Mouse (Mus musculus): ENCODE results near the gene Syt8. TPM values are rescaled to one million over a fixed set of nuclear protein-coding genes. Genes with fewer than 3 reads are reported as not detected.

Syt8 gene
- polyA plus RNA-seq, 1 experiment: 0.07 TPM

DNA sequence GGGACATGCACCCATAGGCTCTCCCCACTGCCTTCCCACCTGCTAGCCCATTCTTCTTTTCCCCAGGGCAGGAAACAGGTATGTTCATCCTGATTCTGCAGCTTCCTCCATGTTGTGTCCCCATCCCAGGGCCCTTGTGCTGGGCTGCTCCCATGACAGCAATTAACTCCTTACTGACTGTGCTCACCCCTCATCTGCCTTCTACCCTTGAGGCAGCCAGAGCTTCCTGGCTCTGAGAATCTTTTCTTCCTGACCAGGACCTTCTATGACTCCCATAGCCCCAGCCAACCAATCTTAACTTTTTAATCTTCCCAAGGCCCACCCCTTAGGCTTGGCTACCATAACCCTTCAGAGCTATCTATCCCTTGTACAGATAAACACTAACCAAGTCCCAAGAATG, 44.7 kb downstream of the Syt8 start:
- TF ChIP-seq MYOG (IDR thresholded peaks at IDR 0.05; ENCODE audit: control insufficient read depth, extremely low read depth, insufficient read length) (no peak), MYOD1 (IDR thresholded peaks at IDR 0.05; ENCODE audit: control insufficient read depth, insufficient read length, low read depth) (no peak), CTCF (IDR thresholded peaks at IDR 0.05; ENCODE audit: control insufficient read depth, insufficient read depth, insufficient read length) (no peak)
- Histone ChIP-seq H3K36me3 (ENCODE audit: control insufficient read depth, insufficient read depth) (peaks cover 15% of the 10 kb centered on the region), H3K79me3 (ENCODE audit: low read depth) (peaks cover 15% of the 10 kb centered on the region), H3K79me2 (ENCODE audit: control insufficient read depth, insufficient read depth) (peaks cover 39% of the 10 kb centered on the region), H3K27me3 (ENCODE audit: control insufficient read depth, insufficient read depth, insufficient read length) (no peaks in the 10 kb centered on the region), H3ac (ENCODE audit: control insufficient read depth, insufficient read length, low read depth) (no peak overlapping the region), H3K4me3 (ENCODE audit: insufficient read depth, poor library complexity, severe bottlenecking) (no peak overlapping the region)

DNA sequence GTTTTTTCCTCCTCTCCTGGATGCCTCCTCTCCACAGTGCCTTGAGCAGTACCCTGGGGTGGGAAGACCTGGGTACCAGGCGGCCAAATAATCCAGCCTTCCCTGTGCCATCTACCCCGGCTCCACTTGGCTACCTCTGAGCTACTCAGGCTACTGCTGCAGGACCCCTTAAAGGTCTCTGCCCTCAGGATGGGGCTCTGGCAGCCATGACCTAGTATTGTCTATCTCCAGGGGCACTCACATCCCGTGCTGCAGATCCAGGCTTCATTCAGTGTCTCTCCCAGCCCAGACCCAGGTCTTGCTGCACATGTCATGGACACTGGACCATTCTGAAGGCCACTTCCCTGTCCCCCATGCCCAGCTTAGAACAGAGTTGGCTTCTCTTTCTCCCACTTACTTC, 45.2 kb downstream of the Syt8 start:
- Histone ChIP-seq H3ac (ENCODE audit: control insufficient read depth, insufficient read length, low read depth) (no peak overlapping the region), H3K36me3 (ENCODE audit: control insufficient read depth, insufficient read depth) (peaks cover 21% of the 10 kb centered on the region), H3K27me3 (ENCODE audit: control insufficient read depth, insufficient read depth, insufficient read length) (no peaks in the 10 kb centered on the region), H3K4me3 (ENCODE audit: insufficient read depth, poor library complexity, severe bottlenecking) (no peak overlapping the region), H3K79me2 (ENCODE audit: control insufficient read depth, insufficient read depth) (peaks cover 34% of the 10 kb centered on the region), H3K79me3 (ENCODE audit: low read depth) (peaks cover 15% of the 10 kb centered on the region)
- TF ChIP-seq CEBPB (IDR thresholded peaks at IDR 0.05; ENCODE audit: low read depth) (no peak), CTCF (IDR thresholded peaks at IDR 0.05; ENCODE audit: control insufficient read depth, insufficient read depth, insufficient read length) (no peak), MYOD1 (IDR thresholded peaks at IDR 0.05; ENCODE audit: control insufficient read depth, insufficient read length, low read depth) (no peak), MYOG (IDR thresholded peaks at IDR 0.05; ENCODE audit: control insufficient read depth, extremely low read depth, insufficient read length) (no peak), USF1 (IDR thresholded peaks at IDR 0.05; ENCODE audit: low read depth) (no peak), FOSL1 (IDR thresholded peaks at IDR 0.05; ENCODE audit: insufficient read depth, low read length, poor library complexity, severe bottlenecking) (no peak), MAX (IDR thresholded peaks at IDR 0.05) (no peak)

DNA sequence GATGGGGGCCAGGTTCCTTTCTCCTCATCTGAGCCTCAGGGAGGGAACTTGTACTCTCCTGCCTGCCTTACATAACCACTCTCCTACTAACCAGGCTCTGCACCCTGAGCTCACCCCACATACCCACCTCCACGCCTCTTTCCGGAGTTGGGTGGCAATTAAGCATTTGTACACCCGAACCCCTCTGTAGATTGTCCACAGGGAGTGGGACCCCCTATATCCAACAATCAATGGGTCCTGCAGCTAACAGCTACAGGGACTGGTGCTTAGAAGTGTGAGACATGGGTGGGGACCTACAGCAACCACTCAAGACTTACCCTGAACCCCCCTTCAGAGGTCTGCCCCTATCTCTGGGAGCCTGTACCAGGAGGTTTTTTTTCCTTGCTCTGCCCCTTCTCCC, 46.0 kb downstream of the Syt8 start:
- Histone ChIP-seq H3K79me3 (ENCODE audit: low read depth) (peaks cover 14% of the 10 kb centered on the region), H3K36me3 (ENCODE audit: control insufficient read depth, insufficient read depth) (peaks cover 27% of the 10 kb centered on the region)
- TF ChIP-seq MYOD1 (IDR thresholded peaks at IDR 0.05; ENCODE audit: control insufficient read depth, insufficient read length, low read depth): no peak
- no peak for TF ChIP-seq CTCF (IDR thresholded peaks at IDR 0.05; ENCODE audit: control insufficient read depth, insufficient read depth, insufficient read length)
- TF ChIP-seq CEBPB (IDR thresholded peaks at IDR 0.05; ENCODE audit: low read depth): no peak
- no peak for TF ChIP-seq USF1 (IDR thresholded peaks at IDR 0.05; ENCODE audit: low read depth)
- no peak for TF ChIP-seq FOSL1 (IDR thresholded peaks at IDR 0.05; ENCODE audit: insufficient read depth, low read length, poor library complexity, severe bottlenecking)
- no peak for TF ChIP-seq MAX (IDR thresholded peaks at IDR 0.05)
- no peak for TF ChIP-seq MYOG (IDR thresholded peaks at IDR 0.05; ENCODE audit: control insufficient read depth, extremely low read depth, insufficient read length)

DNA sequence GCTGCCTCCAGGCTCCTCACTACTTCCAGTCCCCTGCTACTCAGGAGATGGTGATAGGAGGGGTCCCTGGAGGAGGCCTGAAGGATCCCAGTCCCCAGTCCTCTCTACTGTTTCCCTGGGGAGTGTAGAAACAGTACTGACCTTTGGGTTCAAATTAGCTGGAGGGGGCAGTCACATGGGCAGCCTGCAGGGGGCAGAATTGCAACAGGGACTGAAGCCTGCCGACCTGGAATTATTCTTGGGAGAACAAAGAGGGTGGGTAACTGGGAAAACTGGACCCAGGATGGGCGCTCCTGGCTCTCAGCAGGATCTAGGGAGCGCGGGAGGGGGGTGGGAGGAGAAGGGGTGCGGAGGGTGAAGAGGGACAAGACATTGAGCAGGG, 46.5 kb downstream of the Syt8 start:
- Histone ChIP-seq H3K36me3 (ENCODE audit: control insufficient read depth, insufficient read depth) (peaks cover 27% of the 10 kb centered on the region), H3ac (ENCODE audit: control insufficient read depth, insufficient read length, low read depth) (no peak overlapping the region), H3K4me3 (ENCODE audit: insufficient read depth, poor library complexity, severe bottlenecking) (no peak overlapping the region), H3K27me3 (ENCODE audit: control insufficient read depth, insufficient read depth, insufficient read length) (no peaks in the 10 kb centered on the region), H3K79me3 (ENCODE audit: low read depth) (peaks cover 13% of the 10 kb centered on the region), H3K79me2 (ENCODE audit: control insufficient read depth, insufficient read depth) (peaks cover 21% of the 10 kb centered on the region)
- TF ChIP-seq FOSL1 (IDR thresholded peaks at IDR 0.05; ENCODE audit: insufficient read depth, low read length, poor library complexity, severe bottlenecking) (no peak), USF1 (IDR thresholded peaks at IDR 0.05; ENCODE audit: low read depth) (no peak), MYOD1 (IDR thresholded peaks at IDR 0.05; ENCODE audit: control insufficient read depth, insufficient read length, low read depth) (no peak), CTCF (IDR thresholded peaks at IDR 0.05; ENCODE audit: control insufficient read depth, insufficient read depth, insufficient read length) (peak; percentile 37)

More for the DNA sequence above, 46.0 kb downstream of the Syt8 start:
- no peak overlapping the region for H3K4me3 ChIP-seq (ENCODE audit: insufficient read depth, poor library complexity, severe bottlenecking)
- peaks cover 26% of the 10 kb centered on the region for H3K79me2 ChIP-seq (ENCODE audit: control insufficient read depth, insufficient read depth)
- no peak overlapping the region for H3ac ChIP-seq (ENCODE audit: control insufficient read depth, insufficient read length, low read depth)
- H3K27me3 ChIP-seq (ENCODE audit: control insufficient read depth, insufficient read depth, insufficient read length): no peaks in the 10 kb centered on the region

DNA sequence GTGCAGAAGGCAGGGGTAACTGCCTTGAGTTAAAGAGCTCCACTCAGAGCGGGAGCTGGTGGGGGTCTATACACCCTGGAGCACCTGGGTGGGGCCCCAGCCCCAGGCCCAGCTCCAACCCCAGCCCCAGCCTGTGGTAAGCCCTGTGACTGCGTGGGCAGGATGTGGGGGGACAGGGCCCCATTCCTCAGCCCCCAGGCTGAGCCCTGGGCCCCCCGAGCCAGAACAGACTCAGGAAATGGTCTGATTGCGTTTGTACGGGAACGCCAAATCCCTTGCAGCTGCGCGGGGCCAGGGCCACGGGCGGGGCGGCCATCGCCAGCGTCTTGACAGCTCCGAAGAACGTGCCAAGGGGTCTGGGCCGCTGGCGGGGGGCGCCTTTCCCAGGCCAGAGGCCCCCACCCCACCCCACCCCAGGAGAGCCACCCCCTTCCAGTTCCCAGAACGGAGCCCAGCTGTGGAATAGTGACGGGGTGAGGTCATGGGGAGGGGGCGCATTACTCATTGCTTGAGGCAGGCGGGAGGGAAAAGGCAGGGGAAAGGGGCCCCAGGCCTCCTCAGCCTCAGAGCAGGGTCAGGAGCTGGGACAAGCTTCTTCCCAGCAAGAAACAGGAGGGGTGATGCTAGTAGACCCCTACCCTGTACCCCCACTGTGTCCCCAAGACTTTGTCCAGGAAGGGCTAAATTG, 47.1 kb downstream of the Syt8 start:
- Histone ChIP-seq H3K27me3 (ENCODE audit: control insufficient read depth, insufficient read depth, insufficient read length) (no peaks in the 10 kb centered on the region), H3K4me3 (ENCODE audit: insufficient read depth, poor library complexity, severe bottlenecking) (no peak overlapping the region), H3K79me3 (ENCODE audit: low read depth) (peaks cover 8% of the 10 kb centered on the region), H3K79me2 (ENCODE audit: control insufficient read depth, insufficient read depth) (peaks cover 15% of the 10 kb centered on the region), H3K36me3 (ENCODE audit: control insufficient read depth, insufficient read depth) (peaks cover 30% of the 10 kb centered on the region), H3ac (ENCODE audit: control insufficient read depth, insufficient read length, low read depth) (no peak overlapping the region)
- no peak for TF ChIP-seq CTCF (IDR thresholded peaks at IDR 0.05; ENCODE audit: control insufficient read depth, insufficient read depth, insufficient read length)

DNA sequence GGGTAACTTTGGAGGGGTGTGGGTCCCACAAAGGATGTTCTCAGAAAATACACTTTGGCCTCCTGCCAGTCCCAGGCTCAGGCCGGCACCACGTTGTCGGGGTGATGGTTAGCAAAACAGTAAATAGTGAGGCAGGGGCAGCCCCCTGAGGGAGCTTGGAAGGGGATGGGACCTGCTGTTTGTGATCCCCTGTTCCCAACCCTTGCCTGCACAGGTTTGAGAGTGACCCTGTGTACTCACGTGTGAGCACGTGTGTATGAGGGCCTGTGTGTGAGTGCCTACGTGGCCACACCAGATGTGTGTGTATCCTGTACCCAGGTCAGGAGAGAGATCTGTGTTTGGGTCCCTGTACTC, 47.6 kb downstream of the Syt8 start:
- H3K36me3 ChIP-seq (ENCODE audit: control insufficient read depth, insufficient read depth): peaks cover 35% of the 10 kb centered on the region
- no peaks in the 10 kb centered on the region for H3K27me3 ChIP-seq (ENCODE audit: control insufficient read depth, insufficient read depth, insufficient read length)
- H3ac ChIP-seq (ENCODE audit: control insufficient read depth, insufficient read length, low read depth): no peak overlapping the region
- no peak overlapping the region for H3K4me3 ChIP-seq (ENCODE audit: insufficient read depth, poor library complexity, severe bottlenecking)
- H3K79me2 ChIP-seq (ENCODE audit: control insufficient read depth, insufficient read depth): peaks cover 10% of the 10 kb centered on the region
- TF ChIP-seq CTCF (IDR thresholded peaks at IDR 0.05; ENCODE audit: control insufficient read depth, insufficient read depth, insufficient read length) (no peak), MYOD1 (IDR thresholded peaks at IDR 0.05; ENCODE audit: control insufficient read depth, insufficient read length, low read depth) (no peak), FOSL1 (IDR thresholded peaks at IDR 0.05; ENCODE audit: insufficient read depth, low read length, poor library complexity, severe bottlenecking) (no peak), MYOG (IDR thresholded peaks at IDR 0.05; ENCODE audit: control insufficient read depth, extremely low read depth, insufficient read length) (no peak), MAX (IDR thresholded peaks at IDR 0.05) (no peak)
- peaks cover 6% of the 10 kb centered on the region for H3K79me3 ChIP-seq (ENCODE audit: low read depth)

Data from C2C12 (cell line).